ENCODE assay signal across 8 mouse cellular contexts in genomic region chr10:69352212-69353085, GRCm38 (mm10). TPM values are rescaled to one million over a fixed set of nuclear protein-coding genes. Genes with fewer than 3 reads are reported as not detected.
A peak's percentile ranks its signal among the peaks of the same experiment; 100 is the strongest.
DNase-seq lines count a peak whose midpoint lies in the region; ATAC-seq lines count a peak whose summit lies in the region.

Gene Cdk1 (minus strand): TSS chr10:69352938.

- no peaks in the 10 kb centered on the region for H3K27me3 ChIP-seq in hindbrain, embryonic 13.5 days

- peak; percentile 96 for ATAC-seq in hindbrain, embryonic 13.5 days (ENCODE audit: low FRiP score)

- H3K9me3 ChIP-seq in hindbrain, embryonic 13.5 days = no peaks in the 10 kb centered on the region

- peak; percentile 99 for DNase-seq in NIH3T3 (ENCODE audit: low read depth)
- DNase-seq in cerebellum, postnatal 10 days = peak; percentile 97 to 98
- peak; percentile 85 to 91 for DNase-seq in frontal cortex, postnatal 14 days (ENCODE audit: low spot score in 2 of 2)
- DNase-seq in layer of hippocampus, postnatal 25 days (ENCODE audit: extremely low spot score in 1 of 2, low spot score in 1 of 2) = peak; percentile 79 to 82
- DNase-seq in lung, postnatal 25 days (ENCODE audit: low spot score) = peak; percentile 96
- peak; percentile 99 for DNase-seq in retina, embryonic 14.5 days (ENCODE audit: low spot score)
- peak; percentile 92 for DNase-seq in thymus, postnatal 4 days

- WGBS in hindbrain, embryonic 13.5 days = under 1% methylated on average over 50 of the region's 51 CpGs

- H3K4me2 ChIP-seq in hindbrain, embryonic 13.5 days = peak within 1 kb of the TSS; percentile 93

- H3K4me3 ChIP-seq in hindbrain, embryonic 13.5 days = peak within 1 kb of the TSS; percentile 60

- no peaks in the 10 kb centered on the region for H3K36me3 ChIP-seq in hindbrain, embryonic 13.5 days

- H3K27ac ChIP-seq in hindbrain, embryonic 13.5 days = peak within 1 kb of the TSS; percentile 30; the same call in 1 of the 2 replicates

- peak within 1 kb of the TSS; percentile 68 for H3K9ac ChIP-seq in hindbrain, embryonic 13.5 days

- H3K4me1 ChIP-seq in hindbrain, embryonic 13.5 days (replicated peaks) = peaks cover 29% of the 10 kb centered on the region

RNA-seq across cellular contexts. Expression of gene Cdk1, which starts in this region (rescaled TPM):
- 99.4 and 113 TPM in 2 replicates for polyA plus RNA-seq in hindbrain, embryonic 13.5 days (2015; fragmentation: Nextera tagmentation; extraction: Ambion mirVana)
- total RNA-seq in layer of hippocampus, postnatal 25 days (2021) = 1 to 10 TPM in 1 of 2 experiments, under 1 TPM in 1; 0.77 to 1.1 TPM

Comparison
In these comparisons a context has a peak if more than half of its experiments do, and no peak if none do; other contexts are left out.
1. Peak in every context shown above with its lines: DNase-seq, ATAC-seq, H3K4me3 ChIP-seq and H3K27ac ChIP-seq.